Mouse (Mus musculus): ENCODE data around the gene Fes. TPM values are rescaled to one million over a fixed set of nuclear protein-coding genes. Genes with fewer than 3 reads are reported as not detected.

Fes gene
- total RNA-seq (2021): 1 to 10 TPM; 6.0 to 7.1 TPM

- intact Hi-C loops (cut with DNase I): loop anchor here (10.0 kb wide), 1 partner anchor 327 kb away; no protein-coding TSS in a partner anchor
- no peak for DNase-seq (ENCODE audit: low spot score in 2 of 2)
These were observed at the start of gene Fes for GRCm38 (mm10) chr7:80387633-80388543. Gene Fes (minus strand): TSS chr7:80387946.

GRCm38 (mm10) chr7:80436571-80436970 lies 48.8 kb upstream of the Fes start:
- intact Hi-C loops (cut with DNase I): no loop called here
- no peak for DNase-seq (ENCODE audit: low spot score in 2 of 2)

DNA sequence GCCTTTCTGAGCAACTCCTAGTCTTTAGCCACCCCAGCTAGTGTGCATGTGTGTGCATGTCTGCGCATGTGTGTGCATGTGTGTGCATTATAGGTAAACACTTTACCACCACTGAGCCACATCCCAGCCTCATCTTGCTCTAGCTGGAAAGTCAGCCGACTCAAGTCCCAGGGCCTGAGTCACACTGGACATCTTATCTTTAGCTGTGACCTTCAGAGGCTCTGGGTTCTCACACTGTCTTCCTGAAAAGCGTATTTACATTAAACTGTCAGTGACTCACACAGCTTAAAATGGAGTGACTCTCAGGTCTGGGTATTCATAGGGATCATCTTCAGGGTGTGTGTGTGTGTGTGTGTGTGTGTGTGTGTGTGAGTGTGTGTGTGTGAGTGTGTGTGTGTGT lies 47.8 kb upstream of the Fes start:
- no peak for DNase-seq (ENCODE audit: low spot score in 2 of 2)
- intact Hi-C loops (cut with DNase I): no loop called here

DNA sequence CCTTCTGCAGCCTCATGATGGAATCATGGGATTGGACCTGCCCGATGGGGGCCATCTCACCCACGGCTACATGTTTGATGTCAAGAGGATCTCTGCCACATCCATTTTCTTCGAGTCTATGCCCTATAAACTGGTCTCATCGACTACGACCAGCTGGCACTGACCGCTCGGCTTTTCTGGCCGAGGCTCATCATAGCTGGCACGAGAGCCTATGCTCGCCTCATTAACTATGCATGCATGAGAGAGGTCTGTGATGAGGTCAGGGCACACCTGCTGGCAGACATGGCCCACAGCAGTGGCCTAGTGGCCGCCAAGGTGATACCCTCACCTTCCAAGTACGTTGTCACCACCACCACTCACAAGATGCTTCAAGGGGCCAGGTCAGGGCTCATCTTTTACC lies 41.9 kb upstream of the Fes start:
- intact Hi-C loops (cut with DNase I): no loop called here
- no peak for DNase-seq (ENCODE audit: low spot score in 2 of 2)

GRCm38 (mm10) chr7:80427730-80428129 lies 40.0 kb upstream of the Fes start:
- DNase-seq (ENCODE audit: low spot score in 2 of 2): no peak
- intact Hi-C loops (cut with DNase I): no loop called here

DNA sequence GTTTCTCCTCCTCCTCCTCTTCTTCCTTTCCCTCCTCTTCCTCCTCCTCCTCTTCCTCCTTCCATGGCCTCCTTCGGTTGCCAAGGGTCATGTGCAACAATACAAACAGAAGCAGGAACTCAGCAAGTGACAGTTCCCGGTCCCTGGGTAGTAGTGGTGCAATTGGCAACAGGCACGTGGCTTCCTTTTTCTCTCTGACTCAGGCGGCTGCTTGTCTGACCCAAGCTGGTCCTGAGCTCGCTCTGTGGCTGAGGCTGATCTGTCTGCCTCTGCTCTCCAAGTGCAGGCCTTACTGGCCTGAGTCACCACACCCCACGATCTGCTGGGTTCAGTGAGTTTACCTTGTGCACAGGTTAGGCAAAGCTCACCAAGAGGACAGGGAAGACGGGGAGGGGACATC lies 38.6 kb upstream of the Fes start:
- no peak for DNase-seq (ENCODE audit: low spot score in 2 of 2)
- intact Hi-C loops (cut with DNase I): no loop called here

GRCm38 (mm10) chr7:80424722-80425121 lies 37.0 kb upstream of the Fes start:
- no peak for DNase-seq (ENCODE audit: low spot score in 2 of 2)
- intact Hi-C loops (cut with DNase I): no loop called here

- intact Hi-C loops (cut with DNase I): no loop called here
- DNase-seq (ENCODE audit: low spot score in 2 of 2): no peak
These were observed 35.2 kb upstream of the Fes start for GRCm38 (mm10) chr7:80422759-80423480.

DNA sequence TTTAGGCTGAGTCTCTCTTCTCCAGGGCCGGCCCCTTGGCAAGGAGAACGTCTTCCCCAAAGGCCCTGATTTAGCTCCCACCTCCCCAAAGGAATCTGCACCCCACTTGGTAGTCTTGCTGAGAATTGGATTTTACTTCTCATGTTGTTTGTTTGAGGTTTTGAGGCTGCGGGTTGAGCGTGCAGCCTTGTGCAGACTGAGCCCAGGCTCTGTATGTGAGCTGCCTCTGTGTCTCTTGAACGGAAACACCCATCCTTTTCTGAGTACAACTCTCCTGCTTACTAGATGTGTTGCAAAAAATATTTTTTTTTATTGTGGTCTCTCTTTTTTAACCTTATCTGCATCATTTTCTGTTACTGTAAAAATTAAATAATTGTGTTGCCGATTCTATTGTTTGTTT lies 33.8 kb upstream of the Fes start:
- DNase-seq (ENCODE audit: low spot score in 2 of 2): no peak
- intact Hi-C loops (cut with DNase I): no loop called here

DNA sequence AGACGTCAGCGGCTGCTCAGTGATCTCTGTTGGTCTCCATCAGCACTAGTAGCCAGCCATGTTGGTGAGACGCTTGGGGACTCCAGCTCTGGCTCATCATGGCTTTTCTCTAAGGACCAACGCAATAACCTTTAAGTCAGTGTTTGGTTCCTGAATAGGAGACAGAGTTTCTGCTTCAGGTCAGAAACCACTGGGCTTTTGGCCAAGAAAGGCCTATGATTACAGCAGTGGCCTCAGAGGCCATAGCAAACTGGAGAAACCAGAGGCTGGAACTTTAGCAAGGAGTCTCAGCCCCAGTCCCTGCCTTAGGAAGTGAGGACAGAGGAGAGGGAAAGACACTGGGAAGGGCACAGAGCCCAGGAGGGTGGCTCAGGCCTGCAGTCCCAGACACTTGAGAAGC lies 32.8 kb upstream of the Fes start:
- DNase-seq (ENCODE audit: low spot score in 2 of 2): no peak
- intact Hi-C loops (cut with DNase I): loop anchor here (1.0 kb wide), 1 partner anchor 41 kb away; no protein-coding TSS in a partner anchor

- no peak for DNase-seq (ENCODE audit: low spot score in 2 of 2)
- intact Hi-C loops (cut with DNase I): no loop called here
These were observed 31.5 kb upstream of the Fes start for GRCm38 (mm10) chr7:80419278-80419677.

DNA sequence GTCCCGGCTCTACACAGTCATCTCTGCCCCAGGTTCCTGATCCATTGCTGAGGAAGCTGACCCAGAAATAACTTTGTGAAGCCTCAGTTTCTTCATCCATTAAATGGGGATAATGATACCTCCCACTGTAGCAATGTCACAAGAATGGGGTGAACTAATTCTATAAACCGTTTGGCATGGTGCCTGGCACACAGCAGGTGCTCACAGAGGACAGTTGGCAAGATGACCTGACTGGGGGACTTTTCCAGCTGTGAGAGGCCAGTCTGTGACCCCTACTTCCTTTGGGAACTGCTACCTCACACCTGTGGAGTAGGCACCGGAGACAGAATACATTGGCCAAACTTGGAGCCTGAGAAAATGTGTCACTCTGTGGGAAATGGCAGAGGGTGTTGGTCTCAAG lies 30.3 kb upstream of the Fes start:
- no peak for DNase-seq (ENCODE audit: low spot score in 2 of 2)

GRCm38 (mm10) chr7:80417601-80418000 lies 29.9 kb upstream of the Fes start:
- intact Hi-C loops (cut with DNase I): no loop called here
- no peak for DNase-seq (ENCODE audit: low spot score in 2 of 2)

More for the DNA sequence above, 30.3 kb upstream of the Fes start:
- intact Hi-C loops (cut with DNase I): no loop called here

- intact Hi-C loops (cut with DNase I): no loop called here
- no peak for DNase-seq (ENCODE audit: low spot score in 2 of 2)
These were observed 29.2 kb upstream of the Fes start for GRCm38 (mm10) chr7:80416969-80417368.

DNA sequence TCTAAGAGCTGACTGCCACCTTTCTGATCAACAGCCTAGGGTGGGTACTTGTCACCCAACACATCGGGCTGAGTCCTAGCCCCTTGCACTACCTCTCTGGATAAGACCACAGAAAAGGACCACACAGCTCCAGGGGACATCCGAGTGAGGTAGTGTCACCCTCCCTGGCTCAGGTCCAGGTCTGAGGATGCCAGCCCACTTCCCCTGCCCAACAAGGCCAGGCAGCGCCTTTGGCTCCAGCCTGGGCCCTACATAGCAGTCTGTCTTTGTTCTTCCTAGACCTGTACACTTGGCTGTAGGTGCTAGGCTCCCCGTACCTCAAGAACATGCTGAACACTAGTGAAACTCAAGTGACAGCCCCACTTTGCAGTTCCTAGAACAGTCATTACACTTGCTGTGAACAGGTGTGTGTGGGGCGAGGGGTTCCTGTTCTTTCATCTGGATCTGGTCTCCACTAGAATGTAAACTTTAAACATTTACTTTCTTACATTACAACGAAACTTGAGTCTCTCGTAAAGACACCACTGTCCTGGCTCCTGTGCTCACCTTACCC lies 26.6 kb upstream of the Fes start:
- DNase-seq (ENCODE audit: low spot score in 2 of 2): no peak
- intact Hi-C loops (cut with DNase I): no loop called here

GRCm38 (mm10) chr7:80413512-80414302 lies 26.0 kb upstream of the Fes start:
- intact Hi-C loops (cut with DNase I): no loop called here
- no peak for DNase-seq (ENCODE audit: low spot score in 2 of 2)

DNA sequence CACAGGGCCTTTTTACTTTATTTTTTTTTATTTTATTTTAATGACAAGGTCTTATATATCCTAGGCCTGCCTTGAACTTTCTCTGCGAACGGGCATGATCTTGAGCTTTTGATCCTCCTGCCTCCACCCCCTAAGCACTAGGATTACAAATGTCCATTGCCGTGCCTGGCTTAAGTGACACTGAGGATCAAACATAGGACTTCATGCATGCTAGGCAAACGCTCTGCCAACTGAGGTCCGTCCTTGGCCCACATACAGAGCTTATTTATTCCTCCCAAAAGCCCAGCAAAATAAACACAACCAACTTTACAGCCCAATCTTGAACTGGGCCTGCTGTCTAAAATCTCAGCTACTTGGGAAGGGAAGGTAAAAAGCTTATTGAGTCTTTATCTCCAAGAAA lies 25.0 kb upstream of the Fes start:
- intact Hi-C loops (cut with DNase I): no loop called here
- DNase-seq (ENCODE audit: low spot score in 2 of 2): no peak

- peak; percentile 79 to 81 for DNase-seq (ENCODE audit: low spot score in 2 of 2)
- intact Hi-C loops (cut with DNase I): no loop called here
These were observed 24.5 kb upstream of the Fes start for GRCm38 (mm10) chr7:80412279-80412678.

GRCm38 (mm10) chr7:80410380-80410779 lies 22.6 kb upstream of the Fes start:
- intact Hi-C loops (cut with DNase I): no loop called here

GRCm38 (mm10) chr7:80407712-80408111 lies 20.0 kb upstream of the Fes start:
- no peak for DNase-seq (ENCODE audit: low spot score in 2 of 2)
- intact Hi-C loops (cut with DNase I): no loop called here

More at GRCm38 (mm10) chr7:80410380-80410779, 22.6 kb upstream of the Fes start:
- DNase-seq (ENCODE audit: low spot score in 2 of 2): no peak
